Mouse (Mus musculus) cortical plate, adult 2 months (tissue): ENCODE data around the gene Cwc27. TPM values are rescaled to one million over a fixed set of nuclear protein-coding genes. Genes with fewer than 3 reads are reported as not detected.

Experiments
- H3K27ac ChIP-seq: fragments of 200-500 bp; 2 replicates; pipeline ENCODE4 v1.5.1; 2012; ENCODE audit warnings: low read length, control low read depth, inconsistent platforms; ENCODE audit not compliant: insufficient read depth
- H3K4me1 ChIP-seq: fragments of 200-500 bp; 2 replicates; pipeline ENCODE4 v1.6.1; 2011; ENCODE audit warnings: low read length; ENCODE audit not compliant: control insufficient read depth, insufficient read depth
- H3K4me3 ChIP-seq: fragments of 200-500 bp; 2 replicates; pipeline ENCODE4 v1.5.1; 2011; ENCODE audit warnings: mild to moderate bottlenecking, low read length, control low read depth; ENCODE audit not compliant: insufficient read depth
- CTCF ChIP-seq: fragments of 200-500 bp; IDR thresholded peaks from 2 replicates; pipeline ENCODE4 v1.5.1; 2011; ENCODE audit warnings: mild to moderate bottlenecking, control low read depth, low read length; ENCODE audit not compliant: insufficient read depth; ENCODE audit errors: extremely low read depth
- POLR2A ChIP-seq: fragments of 200-500 bp; IDR thresholded peaks from 2 replicates; pipeline ENCODE4 v1.6.1; 2011; ENCODE audit warnings: mild to moderate bottlenecking, low read length, control low read depth; ENCODE audit not compliant: insufficient read depth; ENCODE audit errors: extremely low read depth
- polyA plus RNA-seq: library from polyadenylated mRNA; depleted of rRNA; stranded (reverse); fragments of >200 nt; gene quantifications from 2 replicates; pipeline ENCODE4 v1.2.3, GENCODE M21; 2012

Cwc27 gene
- polyA plus RNA-seq, 1 experiment, result 14.4 TPM

GRCm38 (mm10) chr13:104619503-104620288 is 197.2 kb downstream of the Cwc27 start:
- no peak overlapping the region for H3K27ac ChIP-seq
- TF ChIP-seq POLR2A (no peak), CTCF (no peak)
- H3K4me3 ChIP-seq, result no peak overlapping the region
- H3K4me1 ChIP-seq, result no peaks in the 10 kb centered on the region

- Histone ChIP-seq H3K4me3 (no peak overlapping the region), H3K27ac (no peak overlapping the region), H3K4me1 (no peaks in the 10 kb centered on the region)
- TF ChIP-seq CTCF (no peak), POLR2A (no peak)
These were observed 199.7 kb downstream of the Cwc27 start for GRCm38 (mm10) chr13:104617201-104617600.

GRCm38 (mm10) chr13:104615999-104616810 is 200.7 kb downstream of the Cwc27 start:
- no peak for TF ChIP-seq POLR2A
- no peak for TF ChIP-seq CTCF
- Histone ChIP-seq H3K27ac (no peak overlapping the region), H3K4me1 (no peaks in the 10 kb centered on the region), H3K4me3 (no peak overlapping the region)

- TF ChIP-seq POLR2A, result no peak
- TF ChIP-seq CTCF, result no peak
- Histone ChIP-seq H3K4me1 (no peaks in the 10 kb centered on the region), H3K4me3 (no peak overlapping the region), H3K27ac (no peak overlapping the region)
These were observed 201.8 kb downstream of the Cwc27 start for GRCm38 (mm10) chr13:104615111-104615510.

- no peak overlapping the region for H3K4me3 ChIP-seq
- TF ChIP-seq CTCF, result no peak
- no peak for TF ChIP-seq POLR2A
- no peaks in the 10 kb centered on the region for H3K4me1 ChIP-seq
- H3K27ac ChIP-seq, result peak overlapping the region; percentile 61; the same call in 1 of the 2 replicates
These were observed 205.6 kb downstream of the Cwc27 start for GRCm38 (mm10) chr13:104611296-104611695.

- Histone ChIP-seq H3K27ac (peak overlapping the region; percentile 61; the same call in 1 of the 2 replicates), H3K4me3 (no peak overlapping the region), H3K4me1 (no peaks in the 10 kb centered on the region)
- no peak for TF ChIP-seq CTCF
- no peak for TF ChIP-seq POLR2A
These were observed 206.5 kb downstream of the Cwc27 start for GRCm38 (mm10) chr13:104610210-104611111.

- TF ChIP-seq CTCF (no peak), POLR2A (no peak)
- no peak overlapping the region for H3K4me3 ChIP-seq
- H3K4me1 ChIP-seq, result no peaks in the 10 kb centered on the region
- no peak overlapping the region for H3K27ac ChIP-seq
These were observed 208.4 kb downstream of the Cwc27 start for GRCm38 (mm10) chr13:104608516-104608915.

GRCm38 (mm10) chr13:104606786-104607580 is 210.0 kb downstream of the Cwc27 start:
- TF ChIP-seq CTCF (no peak), POLR2A (no peak)
- Histone ChIP-seq H3K4me1 (no peaks in the 10 kb centered on the region), H3K4me3 (no peak overlapping the region), H3K27ac (no peak overlapping the region)
